Mouse (Mus musculus): ENCODE measurements around the gene Ykt6. TPM values are rescaled to one million over a fixed set of nuclear protein-coding genes. Genes with fewer than 3 reads are reported as not detected.
A peak's percentile ranks its signal among the peaks of the same experiment; 100 is the strongest.

Gene Ykt6
- total and polyA plus RNA-seq, 3 experiments = 39.4 to 73.8 (median 70.9) TPM

GRCm38 (mm10) chr11:5948546-5949250 lies 6.8 kb upstream of the Ykt6 start:
- no peak for DNase-seq

DNA sequence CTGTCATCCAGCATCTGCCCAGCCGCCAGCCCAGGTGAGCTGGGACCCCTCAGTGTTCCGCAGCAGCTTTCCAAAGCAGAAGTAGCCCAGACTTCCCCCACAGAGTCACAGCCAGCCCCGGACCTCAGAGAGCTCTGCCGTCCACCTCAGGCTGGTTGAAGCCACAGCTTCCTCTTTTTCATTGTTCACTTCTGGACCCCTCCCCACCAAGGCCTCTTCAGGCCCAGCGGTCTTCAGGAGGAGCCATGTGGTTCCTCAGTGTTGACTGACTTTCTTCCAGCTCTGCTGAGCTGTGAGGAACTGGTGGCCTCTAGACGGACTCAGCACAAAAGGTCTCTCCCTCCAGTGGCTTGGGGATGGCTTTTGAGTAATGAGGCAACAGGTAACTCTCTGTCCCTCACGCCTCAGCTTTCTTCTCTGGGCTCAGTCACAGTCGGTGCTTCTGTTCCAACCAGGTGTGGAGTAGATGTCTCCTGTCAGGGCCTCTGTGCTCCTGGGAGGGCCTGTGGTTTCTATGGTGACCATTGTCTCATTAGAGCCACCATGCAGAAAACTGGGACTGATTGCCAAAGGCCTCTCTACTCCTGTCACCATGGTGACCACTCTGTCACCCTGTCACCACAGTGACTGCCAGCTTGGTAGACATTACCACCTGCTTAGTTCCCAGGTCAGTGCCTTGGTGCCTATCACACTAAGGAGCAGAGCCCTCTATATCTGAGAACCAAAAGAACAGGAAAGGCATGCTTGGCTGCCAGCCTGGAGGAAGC lies 5.7 kb upstream of the Ykt6 start, which contains the start of gene Gck:
TSS of gene Gck (minus strand) at position 496 of the 767 bp plus-strand sequence.
- no peak for DNase-seq

GRCm38 (mm10) chr11:5952501-5952900 lies 3.0 kb upstream of the Ykt6 start:
- peak; percentile 49 for DNase-seq

DNA sequence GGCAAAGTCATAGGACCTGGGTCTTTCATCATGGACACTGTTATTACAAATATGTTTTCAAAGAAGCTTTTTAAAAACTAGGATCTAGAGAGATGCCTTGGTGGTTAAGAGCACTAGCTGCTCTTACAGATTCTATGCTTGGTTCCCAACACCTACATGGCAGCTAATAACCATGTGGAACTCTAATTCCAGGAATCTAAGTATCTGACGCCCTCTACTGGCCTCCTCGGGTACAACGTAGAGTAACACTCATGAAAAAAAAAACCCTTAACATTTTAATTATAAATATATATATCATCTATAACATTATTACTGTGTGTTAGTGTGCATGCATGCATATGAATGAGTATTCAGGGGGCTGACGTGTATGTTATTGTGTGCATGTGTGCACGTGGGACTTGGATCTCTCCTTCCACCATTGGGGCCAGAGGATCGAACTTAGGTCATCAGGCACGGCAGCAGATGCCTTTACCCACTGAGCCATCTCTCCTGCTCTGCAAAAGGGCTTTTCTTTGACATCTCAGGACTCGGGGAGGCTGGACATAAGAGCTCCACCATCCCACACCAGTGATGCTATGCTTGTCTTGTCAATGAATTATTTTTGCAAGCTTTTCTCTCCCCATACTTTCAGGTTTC lies 2.2 kb upstream of the Ykt6 start:
- peak; percentile 32 for DNase-seq

DNA sequence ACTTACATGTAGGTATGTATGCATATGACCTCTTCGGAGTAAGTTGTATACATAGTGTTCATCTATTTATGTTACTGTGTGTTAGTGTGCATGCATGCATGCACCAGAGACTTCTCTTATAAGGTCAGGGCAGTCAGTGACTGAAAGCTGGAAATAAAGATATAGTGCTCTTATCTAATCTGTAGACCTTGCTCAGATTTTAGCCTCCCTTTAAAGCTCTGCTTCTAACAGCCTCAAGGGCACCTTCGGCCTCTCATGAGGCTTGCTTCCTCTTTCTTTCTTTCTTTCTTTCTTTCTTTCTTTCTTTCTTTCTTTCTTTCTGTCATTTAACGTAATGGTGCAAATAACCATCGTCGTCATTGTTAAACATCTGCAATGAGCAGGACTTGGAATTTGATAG lies 1.1 kb upstream of the Ykt6 start:
- DNase-seq = no peak

DNA sequence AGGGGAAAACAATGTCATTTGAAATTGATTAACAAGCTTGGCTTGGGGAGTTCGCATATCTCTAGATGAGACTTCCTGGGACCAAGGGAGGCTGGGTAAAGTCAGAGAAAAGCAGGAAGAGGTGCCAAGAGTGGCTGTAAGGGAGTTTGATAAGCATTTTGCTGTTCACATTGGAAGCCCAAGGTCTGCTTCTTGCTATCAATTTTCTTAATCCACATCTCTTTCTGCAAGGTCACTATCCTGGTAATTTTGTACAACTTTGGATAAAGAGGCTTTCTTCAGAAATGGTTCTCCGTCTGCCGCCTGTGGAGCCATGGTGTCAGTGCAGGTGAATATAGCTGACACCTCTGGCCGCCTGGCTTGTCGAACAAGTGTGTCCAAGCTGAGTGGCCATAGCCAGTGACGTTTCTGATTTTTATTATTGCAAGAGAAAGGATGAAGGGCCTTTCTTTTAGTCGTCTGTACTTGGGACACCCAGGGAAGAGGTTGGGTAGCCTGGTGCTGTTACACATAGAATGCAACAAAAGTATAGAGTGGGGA lies 458 bp upstream of the Ykt6 start:
- no peak for DNase-seq

DNA sequence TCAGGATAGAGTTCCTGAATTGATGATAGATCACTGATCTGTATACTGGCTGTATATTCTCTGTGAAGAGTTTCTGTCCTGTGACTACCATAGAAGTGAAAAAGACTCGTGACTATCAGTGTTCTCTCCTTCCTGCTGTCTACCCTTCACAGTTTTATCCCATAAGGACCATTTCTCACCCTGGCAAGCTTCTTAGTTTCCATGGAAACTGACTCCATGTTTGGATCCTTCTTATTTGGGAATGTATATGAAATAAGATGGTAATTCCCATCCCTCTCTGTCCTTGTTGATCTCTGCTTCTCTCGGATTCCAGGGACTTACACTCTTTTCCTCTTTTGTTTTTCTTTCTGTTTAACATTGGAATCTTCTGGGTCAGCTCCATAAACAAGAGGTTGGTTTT lies 4.6 kb downstream of the Ykt6 start:
- no peak for DNase-seq

DNA sequence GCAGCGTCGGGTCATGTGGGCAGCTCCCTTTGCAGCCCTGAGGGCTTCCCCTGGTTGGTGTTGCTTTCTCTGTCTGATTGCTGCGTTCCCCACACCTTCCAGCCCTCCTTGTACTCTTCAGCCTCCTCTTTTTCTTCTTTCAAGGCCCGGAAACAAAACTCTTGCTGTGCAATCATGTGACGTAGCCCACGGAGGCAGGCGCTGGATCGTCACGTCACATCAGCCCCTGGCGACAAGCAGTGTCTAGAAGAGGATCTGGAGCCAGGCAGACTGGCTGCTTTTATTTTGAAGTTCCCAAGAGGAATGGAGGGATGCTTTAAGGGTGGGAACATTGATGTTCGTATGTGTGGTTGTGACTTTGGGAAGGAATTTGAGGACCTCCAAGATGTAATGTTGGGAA lies 10.4 kb downstream of the Ykt6 start:
- no peak for DNase-seq

GRCm38 (mm10) chr11:5966751-5967150 lies 11.3 kb downstream of the Ykt6 start:
- DNase-seq = no peak

DNA sequence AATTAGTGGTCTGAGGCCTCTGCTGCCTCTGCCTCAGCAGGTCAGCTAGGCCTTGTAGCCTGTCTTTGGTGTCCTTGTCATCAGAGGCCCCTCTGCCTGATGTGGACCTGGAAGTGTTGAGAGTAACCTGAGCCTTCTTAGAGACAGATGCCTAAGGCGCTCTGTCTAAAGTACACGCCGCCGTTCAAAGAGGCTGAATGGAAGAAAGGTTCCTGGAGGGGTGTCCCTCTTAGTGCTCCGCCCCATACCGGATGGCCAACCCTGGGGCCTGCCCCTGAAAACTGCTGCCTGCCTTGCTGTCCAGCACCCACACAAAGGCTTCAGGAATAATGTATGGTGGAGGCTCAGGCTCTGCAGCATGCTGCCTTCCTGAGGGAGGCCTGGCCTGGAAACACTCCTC lies 12.7 kb downstream of the Ykt6 start:
- DNase-seq = no peak

DNA sequence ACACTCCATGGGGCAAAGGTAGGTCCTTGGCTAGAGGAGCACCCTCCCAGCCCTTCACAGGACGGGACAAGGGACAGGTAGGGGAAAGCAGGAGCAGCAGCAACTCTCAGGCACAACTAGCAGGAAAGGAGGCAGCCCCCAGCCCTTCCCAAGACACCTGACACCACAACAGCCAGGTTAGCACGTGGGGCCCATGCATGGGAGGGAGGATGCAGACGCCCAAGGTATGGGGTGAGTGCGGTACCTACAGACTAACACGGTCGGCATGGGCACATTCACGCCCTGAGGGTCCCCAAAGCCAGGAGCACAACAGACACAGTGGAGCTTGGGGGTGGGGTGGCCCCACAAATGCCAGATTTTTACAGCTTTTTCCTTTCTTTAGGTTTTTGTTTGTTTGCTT lies 15.7 kb downstream of the Ykt6 start:
- no peak for DNase-seq

- no peak for DNase-seq
These were observed 17.7 kb downstream of the Ykt6 start for GRCm38 (mm10) chr11:5973151-5973550.

- DNase-seq = no peak
These were observed 18.6 kb downstream of the Ykt6 start for GRCm38 (mm10) chr11:5974053-5974452.

GRCm38 (mm10) chr11:5975068-5975467 lies 19.6 kb downstream of the Ykt6 start:
- no peak for DNase-seq

DNA sequence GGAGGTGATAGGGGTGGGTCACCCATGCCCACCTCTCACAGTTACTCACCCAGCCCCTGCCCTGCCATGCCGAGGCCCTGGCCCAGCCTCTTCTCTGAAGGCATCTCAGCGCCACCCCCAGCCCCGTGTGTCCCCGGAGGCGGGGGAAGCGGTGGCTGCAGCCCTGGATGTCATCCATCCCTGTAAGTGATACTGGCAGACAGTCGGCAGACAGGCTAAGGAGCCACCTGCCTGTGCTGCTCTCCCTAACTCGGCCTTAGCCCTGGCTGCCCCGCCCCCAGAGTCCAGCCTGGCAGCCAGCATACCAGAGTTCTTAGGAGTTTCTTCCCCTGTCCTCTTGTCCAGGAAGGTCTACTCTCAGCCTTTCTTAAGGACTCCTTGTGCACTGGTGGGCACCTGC lies 20.6 kb downstream of the Ykt6 start:
- no peak for DNase-seq

GRCm38 (mm10) chr11:5979088-5979487 lies 23.6 kb downstream of the Ykt6 start:
- no peak for DNase-seq

DNA sequence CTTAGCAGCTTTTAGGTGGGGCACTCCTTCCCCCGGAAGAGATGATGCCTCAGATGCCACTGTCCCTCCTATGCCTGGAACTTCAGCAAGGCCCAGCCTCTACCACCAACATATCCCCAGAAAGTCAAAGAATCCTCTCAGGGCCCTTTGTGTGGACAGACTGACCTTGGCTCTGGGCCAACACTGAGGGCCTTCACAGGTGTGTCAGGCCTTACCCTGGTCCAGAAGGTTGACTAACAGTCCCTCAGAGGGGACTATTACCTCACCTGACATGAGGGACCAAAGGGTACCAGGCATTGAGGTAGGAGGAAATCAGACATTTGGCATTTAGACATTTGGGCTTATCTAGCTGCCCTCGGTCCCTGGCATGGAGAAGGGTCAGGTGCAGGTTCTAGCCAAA lies 24.6 kb downstream of the Ykt6 start:
- DNase-seq = no peak

GRCm38 (mm10) chr11:5980561-5980960 lies 25.1 kb downstream of the Ykt6 start:
- no peak for DNase-seq

DNA sequence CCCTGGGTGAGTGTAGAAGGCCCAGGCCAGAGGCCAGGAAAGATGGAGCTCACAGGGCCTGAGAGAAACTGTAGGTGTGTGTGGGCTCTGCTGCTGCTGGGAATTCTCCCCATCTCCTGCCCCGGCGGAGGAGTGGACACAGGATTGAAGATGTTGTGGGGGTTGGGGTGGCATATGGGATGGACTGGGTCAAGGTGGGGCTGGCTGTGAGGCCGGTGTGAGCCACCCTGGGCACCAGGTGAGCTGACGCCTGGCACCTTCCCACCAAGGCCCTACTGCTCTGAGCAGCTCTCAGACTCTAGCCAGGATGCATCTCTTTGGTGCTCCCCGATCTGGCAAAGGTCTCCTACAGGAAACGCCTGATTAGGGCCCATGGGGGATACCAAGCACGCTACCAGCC lies 25.8 kb downstream of the Ykt6 start:
- no peak for DNase-seq

DNA sequence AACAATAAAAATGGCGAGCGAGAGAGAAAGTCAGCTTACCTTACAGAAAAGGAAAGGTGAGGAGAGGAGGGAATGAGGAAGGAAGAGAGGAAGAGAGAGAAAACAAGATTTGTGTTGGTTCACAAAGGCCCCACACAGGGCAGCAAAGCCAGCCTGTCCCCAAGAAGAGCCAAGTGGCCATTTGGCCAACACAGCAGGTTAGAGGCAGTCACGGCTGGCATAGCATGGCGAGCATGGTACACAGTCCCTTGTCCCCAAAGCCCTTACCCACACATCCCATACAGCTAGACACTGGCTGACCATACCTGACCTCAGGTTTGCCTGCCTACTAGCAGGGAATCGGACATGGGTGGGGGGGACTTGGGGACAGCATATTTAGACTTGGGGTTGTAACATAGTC lies 28.1 kb downstream of the Ykt6 start:
- no peak for DNase-seq

- no peak for DNase-seq
These were observed 32.6 kb downstream of the Ykt6 start for GRCm38 (mm10) chr11:5988126-5988525.

GRCm38 (mm10) chr11:5989954-5990593 lies 34.6 kb downstream of the Ykt6 start:
- no peak for DNase-seq
